Mouse (Mus musculus) heart, embryonic 13.5 days (tissue): Measurements from ENCODE around the gene Atad5. TPM values are rescaled to one million over a fixed set of nuclear protein-coding genes. Genes with fewer than 3 reads are reported as not detected.
A peak's percentile ranks its signal among the peaks of the same experiment; 100 is the strongest.

ENCODE experiments used
- ATAC-seq: fragments of 200-750 bp; cut with Nextera tagmentation; 2 replicates; pipeline ENCODE4 v1.8.0; 2017; ENCODE audit warnings: moderate TSS enrichment; ENCODE audit not compliant: insufficient number of reproducible peaks, low FRiP score, low TSS enrichment; ENCODE audit errors: extremely low read depth
- H3K27ac ChIP-seq: fragments of 300-500 bp; sonication (generic); replicated peaks from 2 replicates; pipeline ENCODE4 v1.5.1; 2015; ENCODE audit warnings: moderate library complexity, mild to moderate bottlenecking, inconsistent platforms
- H3K27me3 ChIP-seq: fragments of 300-500 bp; sonication (generic); replicated peaks from 2 replicates; pipeline ENCODE4 v1.6.1; 2015; ENCODE audit warnings: mild to moderate bottlenecking, inconsistent platforms
- H3K36me3 ChIP-seq: fragments of 300-500 bp; sonication (generic); 2 replicates; pipeline ENCODE4 v1.6.1; 2015; ENCODE audit warnings: mild to moderate bottlenecking, inconsistent platforms
- H3K4me1 ChIP-seq: fragments of 300-500 bp; sonication (generic); 2 replicates; pipeline ENCODE4 v1.6.1; 2015; ENCODE audit warnings: inconsistent platforms
- H3K4me2 ChIP-seq: fragments of 300-500 bp; sonication (generic); 2 replicates; pipeline ENCODE4 v1.6.1; 2015; ENCODE audit warnings: inconsistent platforms, mild to moderate bottlenecking, moderate library complexity
- H3K4me3 ChIP-seq: fragments of 300-500 bp; sonication (generic); 2 replicates; pipeline ENCODE4 v1.5.1; 2015; ENCODE audit warnings: moderate library complexity, mild to moderate bottlenecking, inconsistent platforms
- H3K9ac ChIP-seq: fragments of 300-500 bp; sonication (generic); 2 replicates; pipeline ENCODE4 v1.6.1; 2015; ENCODE audit warnings: inconsistent platforms, mild to moderate bottlenecking, moderate library complexity
- H3K9me3 ChIP-seq: fragments of 300-500 bp; sonication (generic); 2 replicates; pipeline ENCODE4 v1.6.1; 2016; ENCODE audit warnings: inconsistent platforms
- WGBS: fragments of 180-500 bp; shearing (Covaris S2); methylation state at CpG from one replicate; pipeline ENCODE4 v1.1.7; 2015; ENCODE audit warnings: mixed read lengths; 5-methylcytosine and 5-hydroxymethylcytosine counted together
- polyA plus RNA-seq: library from polyadenylated mRNA; unstranded; fragments of >200 nt; fragmentation: Nextera tagmentation; extraction: Ambion mirVana; gene quantifications from 2 replicates; pipeline ENCODE4 v1.2.1, GENCODE M21; 2015

The Atad5 gene
- polyA plus RNA-seq, 1 experiment from 2014 or later = 5.7 TPM

DNA sequence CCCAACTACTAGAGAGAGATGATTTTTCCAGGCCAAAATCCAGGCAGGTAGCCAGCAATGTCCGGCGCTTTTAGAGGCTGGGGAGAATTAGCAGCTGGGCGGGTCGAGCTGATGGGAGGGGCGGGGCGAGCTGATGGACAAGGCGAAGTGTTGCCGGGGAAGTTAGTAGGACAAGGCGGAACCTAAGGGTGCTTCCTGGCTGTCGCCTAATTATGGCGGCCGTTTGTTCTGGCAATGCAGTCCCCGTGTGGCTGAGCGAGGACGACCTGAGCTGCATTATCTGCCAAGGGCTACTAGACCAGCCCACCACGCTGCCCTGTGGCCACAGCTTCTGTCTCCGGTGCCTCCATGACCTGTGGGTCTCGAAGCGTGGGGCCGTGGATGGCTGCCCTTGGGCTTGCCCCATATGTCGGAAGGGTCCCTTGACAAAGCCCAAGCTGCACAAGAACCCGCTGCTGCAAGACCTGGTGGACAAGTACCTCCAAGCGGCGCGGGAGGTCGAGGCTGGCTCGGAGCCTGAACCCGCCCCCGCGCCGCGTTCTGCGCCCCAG, 94.6 kb downstream of the Atad5 start, which contains the start of gene Rnf135:
Rnf135 (plus strand) TSS at position 147 of the 551 bp plus-strand sequence.
- no peaks in the 10 kb centered on the region for H3K27me3 ChIP-seq
- H3K36me3 ChIP-seq = no peaks in the 10 kb centered on the region
- H3K27ac ChIP-seq = peak within 1 kb of the TSS; percentile 86
- peaks cover 13% of the 10 kb centered on the region for H3K4me1 ChIP-seq
- peak within 1 kb of the TSS; percentile 76 for H3K4me2 ChIP-seq
- WGBS = 1% methylated on average over 33 of the region's 33 CpGs
- H3K9ac ChIP-seq = peak within 1 kb of the TSS; percentile 94
- ATAC-seq = peak; percentile 78
- no peaks in the 10 kb centered on the region for H3K9me3 ChIP-seq
- H3K4me3 ChIP-seq = peak within 1 kb of the TSS; percentile 83

DNA sequence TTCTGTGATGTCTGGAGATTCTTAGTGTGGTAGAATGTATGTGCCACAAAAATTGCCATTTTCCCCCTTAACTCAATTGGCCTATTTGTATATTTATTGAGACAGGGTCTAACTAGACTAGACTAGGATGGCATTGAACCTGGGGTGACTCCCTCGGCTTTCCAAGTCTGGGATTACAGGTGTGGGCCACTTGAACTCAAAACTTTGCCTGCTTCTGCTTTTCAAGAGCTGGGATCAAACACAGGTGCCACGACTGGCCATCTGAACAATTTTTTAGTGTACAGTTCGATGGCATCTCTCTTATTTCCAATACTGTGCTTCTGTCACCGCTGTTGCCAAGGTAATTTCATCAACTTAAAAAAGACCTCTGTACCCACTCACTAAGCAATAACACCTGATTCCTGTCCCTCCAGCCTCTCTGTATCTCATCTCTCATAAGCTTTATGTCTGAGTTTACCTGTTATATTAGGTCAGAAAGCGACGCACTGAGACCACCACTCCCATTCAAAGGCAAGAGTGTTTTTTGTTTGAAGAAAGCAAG, 95.4 kb downstream of the Atad5 start:
- Histone ChIP-seq H3K27ac (peak overlapping the region; percentile 86; the same call in 1 of the 2 replicates), H3K4me1 (peaks cover 13% of the 10 kb centered on the region), H3K27me3 (no peaks in the 10 kb centered on the region), H3K36me3 (peaks cover 6% of the 10 kb centered on the region), H3K4me3 (peak overlapping the region; percentile 83), H3K9ac (peak overlapping the region; percentile 94), H3K4me2 (peak overlapping the region; percentile 76), H3K9me3 (no peaks in the 10 kb centered on the region)
- ATAC-seq = no peak
- 83% methylated on average over 6 of the region's 6 CpGs for WGBS

Other genes with a start within 250 kb of the Atad5 start
- 28.3 and 31.1 TPM in 2 replicates for gene Utp6, start 127.0 kb upstream of the Atad5 start, polyA plus RNA-seq
- 13.4 and 13.6 TPM in 2 replicates for gene Suz12, start 96.3 kb upstream of the Atad5 start, polyA plus RNA-seq
- gene Crlf3, start 8.4 kb upstream of the Atad5 start, polyA plus RNA-seq = 30.2 and 35.1 TPM in 2 replicates
- 27.2 and 29.6 TPM in 2 replicates for gene Tefm, start 52.8 kb downstream of the Atad5 start, polyA plus RNA-seq
- 1.2 TPM in 2 replicates for gene Adap2, start 64.7 kb downstream of the Atad5 start, polyA plus RNA-seq
- 10.6 and 11.7 TPM in 2 replicates for gene Rnf135, start 94.5 kb downstream of the Atad5 start, polyA plus RNA-seq
- 52.5 and 56.4 TPM in 2 replicates for gene Rhot1, start 119.6 kb downstream of the Atad5 start, polyA plus RNA-seq
- gene Rhbdl3, start 211.5 kb downstream of the Atad5 start, polyA plus RNA-seq = 0.71 and 0.79 TPM in 2 replicates